Mouse (Mus musculus) large intestine, adult 2 months (tissue): ENCODE data around the gene Six2. TPM values are rescaled to one million over a fixed set of nuclear protein-coding genes. Genes with fewer than 3 reads are reported as not detected.

Source experiments
- DNase-seq: peaks from one replicate; pipeline ENCODE4 v3.0.0-alpha.2; 2012; ENCODE audit warnings: low read depth, low spot score
- WGBS: fragments of 180-500 bp; shearing (Covaris S2); methylation state at CpG from one replicate; pipeline ENCODE4 v1.1.7; 2018; 5-methylcytosine and 5-hydroxymethylcytosine counted together
- polyA plus RNA-seq: library from polyadenylated mRNA; depleted of rRNA; stranded (reverse); fragments of >200 nt; gene quantifications from 2 replicates; pipeline ENCODE4 v1.2.3, GENCODE M21; 2012; rRNA removed

The Six2 gene
- polyA plus RNA-seq, 1 experiment = not detected

GRCm38 (mm10) chr17:85680116-85680850 is 7.8 kb downstream of the Six2 start:
- DNase-seq = no peak
- WGBS = 14% methylated on average over 21 of the region's 21 CpGs

DNA sequence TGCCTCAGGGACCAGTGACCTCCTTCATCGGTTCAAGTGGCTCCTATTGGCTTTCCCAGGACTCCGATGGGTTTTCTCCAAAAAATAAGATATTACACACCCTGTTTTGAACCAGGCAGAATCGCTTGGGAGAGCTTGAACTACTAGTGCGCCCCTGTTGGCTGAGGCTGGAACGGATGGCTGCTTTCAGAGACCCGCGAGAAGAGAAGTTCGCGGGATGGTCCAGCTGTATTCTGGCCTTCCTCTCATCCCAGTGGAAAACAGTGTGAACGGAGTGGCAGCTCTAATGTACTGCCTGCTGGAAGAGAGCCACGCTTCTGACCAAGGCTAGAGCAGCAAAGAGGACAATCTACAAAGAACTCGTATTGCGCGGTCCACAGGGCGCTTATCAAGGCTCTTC is 8.4 kb downstream of the Six2 start:
- 9% methylated on average over 15 of the region's 15 CpGs for WGBS
- no peak for DNase-seq

DNA sequence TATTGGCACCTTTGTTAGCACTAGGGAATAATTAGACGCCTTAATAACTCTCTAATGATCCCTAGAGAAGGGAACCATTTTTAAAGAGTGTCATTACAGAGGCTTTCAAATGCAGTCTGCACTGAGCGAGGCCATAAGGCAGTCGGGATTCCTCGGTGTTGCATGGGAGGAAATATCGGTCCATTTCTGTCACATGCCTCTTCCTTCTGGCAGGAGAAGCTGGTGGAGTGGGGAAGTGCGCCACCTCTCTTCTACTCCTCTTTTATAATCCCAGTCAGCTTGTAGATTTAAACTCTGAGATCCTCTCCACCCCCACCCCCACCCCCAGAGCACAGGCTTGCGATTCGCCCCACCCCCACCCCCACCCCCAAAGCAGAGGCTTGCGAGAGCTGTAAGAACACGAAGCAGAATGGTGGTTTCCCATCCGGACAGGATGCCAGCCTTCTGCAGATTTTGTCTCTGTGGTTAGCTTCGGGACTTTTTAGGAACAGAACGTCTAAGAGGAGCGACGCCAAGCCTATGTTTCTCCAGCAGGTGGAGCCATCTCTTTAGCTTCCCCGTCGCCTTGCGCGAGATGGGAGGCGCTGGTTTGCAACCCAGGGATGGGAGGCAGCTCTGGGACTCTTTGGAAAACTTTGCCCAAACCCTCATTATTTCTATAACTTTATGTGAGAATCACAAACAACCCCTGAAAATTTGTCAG is 23.3 kb downstream of the Six2 start:
- DNase-seq = peak; percentile 19
- 3% methylated on average over 20 of the region's 20 CpGs for WGBS

GRCm38 (mm10) chr17:85664202-85664601 is 23.9 kb downstream of the Six2 start:
- WGBS = 25% methylated on average over 2 of the region's 2 CpGs
- DNase-seq = no peak

DNA sequence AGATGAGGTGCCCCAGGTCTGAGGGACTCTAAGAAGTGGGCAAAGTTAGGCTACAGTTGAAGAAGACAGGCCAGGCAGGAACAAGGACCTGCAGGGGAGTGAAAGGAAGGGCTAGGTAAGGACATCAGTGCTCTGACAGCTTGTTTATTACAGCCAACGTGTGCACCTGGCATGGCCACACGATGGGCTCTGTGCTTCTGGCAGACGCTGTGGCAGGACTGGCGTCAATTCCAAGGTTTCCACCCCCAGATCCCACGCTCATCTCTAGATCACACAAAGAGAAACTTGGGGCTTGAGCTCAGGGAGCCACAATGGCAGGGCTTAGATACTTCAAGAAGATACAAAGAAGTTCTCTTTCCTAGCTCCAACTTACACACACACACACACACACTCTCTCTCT is 26.6 kb downstream of the Six2 start:
- DNase-seq = no peak
- 41% methylated on average over 5 of the region's 5 CpGs for WGBS

- no peak for DNase-seq
- WGBS = 88% methylated on average over 1 of the region's 1 CpGs
Measured at GRCm38 (mm10) chr17:85660016-85660415, 28.1 kb downstream of the Six2 start.

DNA sequence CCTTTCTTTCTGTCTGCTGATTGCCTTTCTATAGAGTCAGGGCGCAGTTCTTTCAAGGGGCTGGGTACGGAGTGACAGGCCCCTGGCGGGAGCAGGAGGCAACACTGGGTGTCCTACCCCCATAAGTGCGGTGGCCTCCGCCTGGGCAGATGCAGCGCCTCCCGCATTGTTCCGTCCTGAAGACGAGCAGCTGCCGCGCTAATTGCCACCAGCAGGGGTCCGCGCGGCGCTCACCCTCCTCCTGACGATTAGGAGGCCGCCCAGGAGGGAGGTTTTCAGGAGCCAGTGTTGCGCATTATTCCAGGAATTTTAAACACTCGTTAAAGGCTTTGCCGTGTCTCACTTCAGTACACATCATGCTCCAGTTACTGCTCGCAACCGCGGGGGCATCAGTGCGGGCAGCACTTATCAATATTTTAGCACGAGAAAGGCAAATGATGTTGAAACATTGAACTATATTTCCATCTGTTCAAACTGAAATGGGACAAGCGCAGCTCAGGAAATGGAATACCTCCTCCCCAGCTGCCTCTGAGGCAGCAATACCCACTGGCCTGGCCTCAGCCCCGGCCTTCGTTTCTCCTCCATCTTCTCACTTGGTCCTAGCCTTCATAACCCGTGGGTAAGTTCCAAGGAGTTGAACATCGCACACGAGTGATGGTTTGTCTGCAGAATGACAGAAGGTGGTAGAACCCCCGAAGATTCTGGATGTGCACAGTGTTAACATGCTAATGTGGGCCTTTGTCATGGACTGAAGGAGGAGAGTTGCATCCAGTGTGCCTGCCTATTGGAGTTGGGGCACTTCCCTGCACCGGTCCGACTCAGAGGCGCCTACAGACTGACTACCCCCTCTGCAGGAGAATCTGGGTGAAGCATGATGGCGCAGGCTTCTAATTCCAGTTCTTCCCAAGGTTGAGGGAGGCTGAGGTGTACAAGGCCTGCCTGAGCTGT is 42.1 kb downstream of the Six2 start:
- WGBS = 7% methylated on average over 36 of the region's 36 CpGs
- DNase-seq = no peak

DNA sequence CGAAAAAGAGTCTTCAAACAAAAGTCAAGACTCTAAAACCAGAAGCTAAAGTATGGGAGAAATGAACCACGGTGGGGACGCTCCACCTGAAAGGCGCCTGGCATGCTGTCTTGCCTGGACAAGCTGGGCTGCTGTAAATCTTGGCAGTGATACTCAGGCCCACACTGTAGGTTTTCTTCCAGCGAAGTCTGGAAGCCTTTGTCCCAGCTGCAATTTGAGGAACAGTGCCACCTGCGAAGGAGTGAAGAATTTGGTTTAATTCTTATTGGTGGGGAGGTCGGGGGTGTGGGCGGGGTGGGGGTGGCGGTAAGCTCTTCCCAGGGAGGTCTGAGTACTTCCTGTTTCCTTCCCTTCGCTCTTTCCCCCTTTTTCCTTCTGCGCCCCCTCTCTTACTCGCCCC is 42.8 kb downstream of the Six2 start:
- 17% methylated on average over 9 of the region's 12 CpGs for WGBS
- DNase-seq = no peak

DNA sequence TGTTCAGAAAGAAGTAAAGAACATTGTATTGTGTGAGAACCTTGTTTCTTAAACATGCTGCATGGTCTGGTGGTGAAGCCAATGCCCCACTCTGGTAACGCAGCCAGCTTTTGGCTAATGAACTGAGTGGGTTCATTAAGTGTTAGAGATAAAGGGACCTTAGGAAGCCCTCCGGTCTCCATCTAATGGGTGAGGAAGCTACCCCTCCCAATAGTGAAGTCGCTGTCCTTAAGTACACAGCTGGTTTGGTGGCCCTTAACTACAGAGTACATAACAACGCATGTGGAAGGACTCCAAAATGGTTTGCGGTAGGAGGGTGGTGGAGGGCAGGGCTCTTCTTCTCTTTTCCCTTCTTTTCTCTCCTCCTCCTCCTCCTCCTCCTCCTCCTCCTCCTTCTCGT is 50.2 kb downstream of the Six2 start:
- WGBS = 30% methylated on average over 5 of the region's 6 CpGs
- DNase-seq = no peak

Other genes with a start within 250 kb of the Six2 start
- gene Six3, start 74.7 kb downstream of the Six2 start, polyA plus RNA-seq = not detected in 2 replicates